Mouse (Mus musculus) left cerebral cortex, adult 9 months (tissue): ENCODE data around the gene Gon4l.
"Not testable (repeated sequence)": the region's sequence is repeated elsewhere in the genome, so short reads cannot be mapped to it uniquely, and the experiment has no call there.

ENCODE experiments used
- DNase-seq, 2 experiments: peaks; one replicate each; pipeline ENCODE4 v3.0.0; 2022; ENCODE audit warnings: low spot score in 2 of 2

Gon4l gene

GRCm38 (mm10) chr3:88834951-88835491, at the start of gene Gon4l:
Gene Gon4l, plus strand, starts transcription at chr3:88835231.
- peak in 1 of 2 experiments; percentile 37 for DNase-seq

GRCm38 (mm10) chr3:88786323-88786722, 48.7 kb upstream of the Gon4l start:
- not testable (repeated sequence) for DNase-seq

GRCm38 (mm10) chr3:88786805-88787204, 48.2 kb upstream of the Gon4l start:
- DNase-seq = not testable (repeated sequence)

GRCm38 (mm10) chr3:88788033-88788432, 47.0 kb upstream of the Gon4l start:
- not testable (repeated sequence) for DNase-seq

- DNase-seq = not testable (repeated sequence)
Measured at GRCm38 (mm10) chr3:88797507-88797906, 37.5 kb upstream of the Gon4l start.

GRCm38 (mm10) chr3:88803910-88804540, 31.0 kb upstream of the Gon4l start:
- DNase-seq = no peak

GRCm38 (mm10) chr3:88825710-88826109, 9.3 kb upstream of the Gon4l start:
- no peak for DNase-seq

GRCm38 (mm10) chr3:88827231-88827630, 7.8 kb upstream of the Gon4l start:
- DNase-seq = no peak

- DNase-seq = peak; percentile 81 to 86
Measured at GRCm38 (mm10) chr3:88831177-88832121, 3.6 kb upstream of the Gon4l start.

GRCm38 (mm10) chr3:88832388-88832787, 2.6 kb upstream of the Gon4l start:
- peak; percentile 84 to 88 for DNase-seq

- DNase-seq = no peak
Measured at GRCm38 (mm10) chr3:88849172-88849571, 14.1 kb downstream of the Gon4l start.

- no peak for DNase-seq
Measured at GRCm38 (mm10) chr3:88855837-88856236, 20.8 kb downstream of the Gon4l start.

- no peak for DNase-seq
Measured at GRCm38 (mm10) chr3:88862129-88862528, 27.1 kb downstream of the Gon4l start.

- peak in 1 of 2 experiments; percentile 15 for DNase-seq
Measured at GRCm38 (mm10) chr3:88866735-88867134, 31.7 kb downstream of the Gon4l start.

GRCm38 (mm10) chr3:88867177-88867576, 32.1 kb downstream of the Gon4l start:
- DNase-seq = not testable (repeated sequence)

- DNase-seq = not testable (repeated sequence)
Measured at GRCm38 (mm10) chr3:88868449-88868848, 33.4 kb downstream of the Gon4l start.

GRCm38 (mm10) chr3:88882536-88882935, 47.5 kb downstream of the Gon4l start:
- DNase-seq = not testable (repeated sequence)

GRCm38 (mm10) chr3:88893011-88893410, 58.0 kb downstream of the Gon4l start:
- not testable (repeated sequence) for DNase-seq

GRCm38 (mm10) chr3:88904803-88905202, 69.8 kb downstream of the Gon4l start:
- DNase-seq = no peak

GRCm38 (mm10) chr3:88905209-88905608, 70.2 kb downstream of the Gon4l start:
- no peak for DNase-seq

- no peak for DNase-seq
Measured at GRCm38 (mm10) chr3:88905741-88906140, 70.7 kb downstream of the Gon4l start.

GRCm38 (mm10) chr3:88906393-88907159, 71.5 kb downstream of the Gon4l start:
- DNase-seq = no peak
